Mouse (Mus musculus) CH12.LX (cell line): ENCODE results near the gene Tll2. TPM values are rescaled to one million over a fixed set of nuclear protein-coding genes. Genes with fewer than 3 reads are reported as not detected.

ENCODE experiments used
- DNase-seq: peaks from one replicate; pipeline ENCODE4 v3.0.0-alpha.2; 2013; ENCODE audit errors: extremely low read depth
- H3K27ac ChIP-seq: 2 replicates; pipeline ENCODE4 v1.5.1; 2012; ENCODE audit warnings: low read depth, mild to moderate bottlenecking, control low read depth, moderate library complexity; ENCODE audit not compliant: insufficient read depth
- H3K27me3 ChIP-seq: replicated peaks from 2 replicates; pipeline ENCODE3; 2012; ENCODE audit warnings: inconsistent platforms
- H3K36me3 ChIP-seq, 2 experiments: replicated peaks in 1 of 2; 2 replicates each; pipeline versions ENCODE3 to v1.6.1; 2012; ENCODE audit warnings: inconsistent platforms in 1 of 2, low read length in 1 of 2, mild to moderate bottlenecking in 1 of 2, mixed read lengths in 1 of 2, moderate library complexity in 1 of 2; ENCODE audit not compliant: control insufficient read depth in 1 of 2, insufficient read depth in 1 of 2
- H3K4me1 ChIP-seq, 2 experiments: 2 replicates each; pipeline ENCODE4 v1.6.1; 2012; ENCODE audit warnings: inconsistent platforms in 1 of 2, moderate library complexity in 1 of 2; ENCODE audit not compliant: insufficient read depth in 2 of 2, control insufficient read depth in 1 of 2
- H3K4me2 ChIP-seq: 2 replicates; pipeline ENCODE4 v1.6.1; 2012; ENCODE audit warnings: low read depth, mild to moderate bottlenecking, control low read depth; ENCODE audit not compliant: poor library complexity, insufficient read depth, severe bottlenecking
- H3K4me3 ChIP-seq, 3 experiments: fragments of 150-350 bp in 1 of 3; sonication (generic) in 1 of 3; replicated peaks in 1 of 3; 2 replicates each; pipeline versions ENCODE3 to v1.5.1; 2011 to 2012; ENCODE audit warnings: low read depth in 2 of 3, low read length in 2 of 3, mild to moderate bottlenecking in 2 of 3, moderate library complexity in 2 of 3, control low read depth in 1 of 3, improper control_type of control experiment in 1 of 3, inconsistent platforms in 1 of 3, mixed read lengths in 1 of 3; ENCODE audit not compliant: poor library complexity in 1 of 3
- H3K79me2 ChIP-seq: replicated peaks from 2 replicates; pipeline ENCODE4 v1.6.1; 2012; ENCODE audit warnings: mild to moderate bottlenecking, moderate library complexity; ENCODE audit not compliant: control insufficient read depth, poor library complexity, insufficient read depth, severe bottlenecking; ENCODE audit errors: extremely low read depth
- H3K9ac ChIP-seq: 2 replicates; pipeline ENCODE4 v1.6.1; 2012; ENCODE audit warnings: low read depth, mild to moderate bottlenecking, control low read depth, moderate library complexity; ENCODE audit not compliant: insufficient read depth
- H3K9me3 ChIP-seq: replicated peaks from 2 replicates; pipeline ENCODE3; 2012; ENCODE audit warnings: low read length, inconsistent platforms, mixed read lengths
- CHD2 ChIP-seq: IDR thresholded peaks from 2 replicates; pipeline ENCODE4 v1.6.1; 2011; ENCODE audit warnings: low read length, improper control_type of control experiment
- CTCF ChIP-seq, 2 experiments: IDR thresholded peaks in 1 of 2; conservative IDR thresholded peaks in 1 of 2; 2 replicates each; pipeline ENCODE4 v1.5.1; 2011 to 2012; ENCODE audit warnings: low read depth in 2 of 2, low read length in 2 of 2, improper control_type of control experiment in 1 of 2, inconsistent platforms in 1 of 2, mild to moderate bottlenecking in 1 of 2, moderate library complexity in 1 of 2
- E2F4 ChIP-seq: IDR thresholded peaks from 2 replicates; pipeline ENCODE4 v1.6.1; 2011; ENCODE audit warnings: low read depth, low read length, improper control_type of control experiment; ENCODE audit not compliant: insufficient replicate concordance
- EP300 ChIP-seq: IDR thresholded peaks from 2 replicates; pipeline ENCODE4 v1.6.1; 2011; ENCODE audit warnings: low read length, improper control_type of control experiment
- ETS1 ChIP-seq: conservative IDR thresholded peaks from 2 replicates; pipeline ENCODE4 v1.6.1; 2012; ENCODE audit warnings: low read depth, mild to moderate bottlenecking, inconsistent platforms, low read length, improper control_type of control experiment, moderate library complexity
- GABPA ChIP-seq: IDR thresholded peaks from 2 replicates; pipeline ENCODE4 v1.6.1; 2012; ENCODE audit warnings: low read depth, low read length, improper control_type of control experiment, inconsistent platforms; ENCODE audit not compliant: insufficient replicate concordance
- JUN ChIP-seq: IDR thresholded peaks from 2 replicates; pipeline ENCODE4 v1.6.1; 2011; ENCODE audit warnings: low read depth, mild to moderate bottlenecking, low read length, improper control_type of control experiment, moderate library complexity; ENCODE audit not compliant: insufficient read depth
- JUND ChIP-seq: conservative IDR thresholded peaks from 2 replicates; pipeline ENCODE4 v1.6.1; 2011; ENCODE audit warnings: low read depth, low read length, improper control_type of control experiment
- MAZ ChIP-seq: IDR thresholded peaks from 2 replicates; pipeline ENCODE4 v1.6.1; 2012; ENCODE audit warnings: low read depth, mild to moderate bottlenecking, inconsistent platforms, low read length, improper control_type of control experiment, moderate library complexity
- NRF1 ChIP-seq: IDR thresholded peaks from 2 replicates; pipeline ENCODE4 v1.6.1; 2014; ENCODE audit warnings: low read depth, mild to moderate bottlenecking, inconsistent platforms, low read length, improper control_type of control experiment, moderate library complexity
- POLR2AphosphoS2 ChIP-seq: IDR thresholded peaks from 2 replicates; pipeline ENCODE4 v1.6.1; 2011; ENCODE audit warnings: low read depth, low read length, improper control_type of control experiment
- SMC3 ChIP-seq: IDR thresholded peaks from 2 replicates; pipeline ENCODE4 v1.6.1; 2011; ENCODE audit warnings: low read depth, low read length, improper control_type of control experiment
- TCF12 ChIP-seq: IDR thresholded peaks from 2 replicates; pipeline ENCODE4 v1.6.1; 2014; ENCODE audit warnings: low read depth, mild to moderate bottlenecking, inconsistent platforms, low read length, improper control_type of control experiment
- dilution Hi-C: fragments of 300-500 bp; cut with MboI; formaldehyde crosslinking; loops from 2 replicates; pipeline ENCODE4 v1.14.3; 2020; ENCODE audit warnings: low sequenced_read_pairs; ENCODE audit not compliant: extremely low pct_unique_long_range_greater_than_20kb, extremely low pct_ligation_motif_present
- in situ Hi-C: fragments of 300-500 bp; cut with MboI; formaldehyde crosslinking; loops from 3 replicates; pipeline ENCODE4 v1.14.3; 2019; ENCODE audit warnings: low sequenced_read_pairs, low pct_ligation_motif_present, low pct_unique_long_range_greater_than_20kb, mixed read lengths
- polyA plus RNA-seq: library from polyadenylated mRNA; unstranded; fragments of >175 nt; gene quantifications from 2 replicates; pipeline ENCODE4 v1.2.1, GENCODE M21; 2012; ENCODE audit warnings: low read depth; ENCODE audit not compliant: insufficient read length
- total RNA-seq, 2 experiments: library from RNA; depleted of rRNA; stranded (reverse); fragments of 300-350 nt in 1 of 2; fragments of >200 nt in 1 of 2; gene quantifications; 2 replicates each; pipeline ENCODE4 v1.2.3; 2012 to 2014

Tll2 gene
- total and polyA plus RNA-seq, 3 experiments: not detected

DNA sequence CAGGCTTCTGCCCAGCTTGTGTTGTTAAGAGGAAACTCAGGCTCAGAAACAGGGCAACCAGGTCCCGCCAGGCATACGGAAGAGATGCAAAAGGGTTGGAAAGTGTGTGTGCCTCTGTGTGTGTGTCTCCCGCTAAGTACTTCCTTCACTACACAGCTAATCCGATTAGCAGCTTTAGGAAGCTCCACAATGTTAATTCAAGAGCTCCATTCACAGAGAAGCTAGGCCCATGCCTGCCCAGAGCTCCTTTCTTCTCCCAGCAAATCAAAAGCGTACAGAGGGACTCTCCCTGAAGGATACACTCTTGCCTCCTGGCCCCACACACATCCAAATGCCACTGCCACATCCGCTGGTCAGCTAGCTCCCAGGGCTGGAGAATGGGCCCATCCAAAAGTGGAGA lies 29.3 kb downstream of the Tll2 start:
- dilution Hi-C loops (no loop called here), in situ Hi-C loops (no loop called here)
- Histone ChIP-seq H3K4me1 (peaks cover 2 to 20% of the 10 kb centered on the region in 2 experiments; a peak in 2 of 4 replicates), H3K9ac (no peak overlapping the region), H3K4me2 (no peak overlapping the region), H3K4me3 (no peak overlapping the region), H3K9me3 (no peaks in the 10 kb centered on the region), H3K27ac (no peak overlapping the region), H3K36me3 (no peaks in the 10 kb centered on the region), H3K79me2 (no peaks in the 10 kb centered on the region), H3K27me3 (peaks cover 3% of the 10 kb centered on the region)
- TF ChIP-seq CTCF (conservative IDR thresholded peaks at IDR 0.05 in 1 of 2, IDR thresholded peaks at IDR 0.05 in 1 of 2; ENCODE audit: low read depth in 2 of 2, low read length in 2 of 2) (no peak), EP300 (no peak)
- DNase-seq: peak; percentile 24

DNA sequence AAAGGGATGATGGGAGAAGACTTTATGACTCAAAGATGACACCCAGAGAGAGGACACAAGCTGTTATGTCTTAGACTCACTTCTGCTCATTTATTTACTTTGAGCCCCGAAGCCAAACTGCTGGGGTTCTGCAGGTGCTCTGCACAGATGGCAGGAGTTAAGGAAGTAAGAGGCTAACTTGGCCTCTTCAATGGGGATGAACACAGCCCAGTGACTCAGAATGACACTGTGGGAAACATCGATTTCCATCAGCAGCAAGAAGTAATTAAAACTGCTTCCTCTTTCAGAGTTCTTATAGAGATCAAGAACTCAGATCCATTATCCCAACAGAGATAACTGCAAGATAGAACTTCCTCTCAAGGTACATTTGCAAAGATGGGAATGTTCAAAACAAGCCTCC lies 29.8 kb downstream of the Tll2 start:
- DNase-seq: peak; percentile 51
- H3K27ac ChIP-seq: no peak overlapping the region
- peaks cover 3% of the 10 kb centered on the region for H3K27me3 ChIP-seq
- in situ Hi-C loops (no loop called here), dilution Hi-C loops (no loop called here)
- H3K4me2 ChIP-seq: no peak overlapping the region
- H3K36me3 ChIP-seq: no peaks in the 10 kb centered on the region
- H3K9ac ChIP-seq: no peak overlapping the region
- H3K4me3 ChIP-seq: no peak overlapping the region
- no peaks in the 10 kb centered on the region for H3K9me3 ChIP-seq
- peak; percentile 78 for TF ChIP-seq EP300
- TF ChIP-seq JUN: 0 out of 2 replicates have a peak, but pooled peaks have one; percentile 13
- TF ChIP-seq JUND: peak; percentile 33; the same call in 1 of the 2 replicates
- peak; percentile 41; the same call in 1 of the 2 replicates for TF ChIP-seq TCF12
- no peak for TF ChIP-seq NRF1
- peaks cover 2 to 20% of the 10 kb centered on the region in 2 experiments; a peak in 2 of 4 replicates for H3K4me1 ChIP-seq
- no peaks in the 10 kb centered on the region for H3K79me2 ChIP-seq

DNA sequence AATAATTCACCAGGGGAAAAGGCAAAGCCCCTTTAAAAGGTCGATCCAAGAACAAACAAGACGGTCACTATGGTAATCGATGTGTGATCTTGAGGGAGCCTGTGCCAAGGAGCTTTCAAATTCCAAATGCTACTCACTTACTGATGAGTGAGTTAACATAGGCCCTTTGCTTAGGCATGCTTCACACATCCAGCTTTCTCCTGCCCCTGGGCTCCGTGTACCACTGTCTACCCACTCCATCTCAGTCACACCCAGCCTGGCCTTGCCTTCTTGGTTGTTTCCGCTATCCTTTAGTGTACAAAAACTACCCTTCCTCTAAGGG lies 40.8 kb downstream of the Tll2 start:
- Histone ChIP-seq H3K4me2 (no peak overlapping the region), H3K27me3 (peaks cover 24% of the 10 kb centered on the region)
- dilution Hi-C loops: no loop called here
- TF ChIP-seq MAZ (no peak), POLR2AphosphoS2 (no peak), CHD2 (no peak), E2F4 (no peak), SMC3 (no peak), GABPA (no peak), CTCF (conservative IDR thresholded peaks at IDR 0.05 in 1 of 2, IDR thresholded peaks at IDR 0.05 in 1 of 2; ENCODE audit: low read depth in 2 of 2, low read length in 2 of 2) (no peak), NRF1 (no peak), ETS1 (no peak)
- TF ChIP-seq, all 38 proteins: peak for 0
- DNase-seq: no peak
- no peaks in the 10 kb centered on the region for H3K4me1 ChIP-seq
- H3K79me2 ChIP-seq: no peaks in the 10 kb centered on the region
- no peak overlapping the region for H3K9ac ChIP-seq
- in situ Hi-C loops: no loop called here
- no peaks in the 10 kb centered on the region for H3K36me3 ChIP-seq
- no peaks in the 10 kb centered on the region for H3K9me3 ChIP-seq
- H3K4me3 ChIP-seq: no peak overlapping the region
- no peak overlapping the region for H3K27ac ChIP-seq
